Mouse (Mus musculus) kidney, adult 18-20 months (tissue): ENCODE data around the gene Srsf1.
A peak's percentile ranks its signal among the peaks of the same experiment; 100 is the strongest.

Experiments
- DNase-seq: peaks from one replicate; pipeline ENCODE4 v3.0.0; 2021

The Srsf1 gene

GRCm38 (mm10) chr11:88046944-88047794, at the start of gene Srsf1:
Gene Srsf1 (plus strand): TSS chr11:88047373.
- DNase-seq = peak; percentile 98

- DNase-seq = no peak
Observed at GRCm38 (mm10) chr11:87999751-88000150, 47.4 kb upstream of the Srsf1 start.

GRCm38 (mm10) chr11:88002738-88003137, 44.4 kb upstream of the Srsf1 start:
- DNase-seq = no peak

- DNase-seq = no peak
Observed at GRCm38 (mm10) chr11:88004123-88004522, 43.0 kb upstream of the Srsf1 start.

- DNase-seq = no peak
Observed at GRCm38 (mm10) chr11:88008641-88009040, 38.5 kb upstream of the Srsf1 start.

GRCm38 (mm10) chr11:88009542-88010190, 37.5 kb upstream of the Srsf1 start:
- DNase-seq = no peak

GRCm38 (mm10) chr11:88011208-88011913, 35.8 kb upstream of the Srsf1 start:
- DNase-seq = no peak

GRCm38 (mm10) chr11:88011914-88012419, 35.2 kb upstream of the Srsf1 start:
- no peak for DNase-seq

- no peak for DNase-seq
Observed at GRCm38 (mm10) chr11:88012621-88013244, 34.4 kb upstream of the Srsf1 start.

- no peak for DNase-seq
Observed at GRCm38 (mm10) chr11:88013632-88014031, 33.5 kb upstream of the Srsf1 start.

GRCm38 (mm10) chr11:88015161-88015560, 32.0 kb upstream of the Srsf1 start:
- DNase-seq = no peak

- no peak for DNase-seq
Observed at GRCm38 (mm10) chr11:88015795-88016194, 31.4 kb upstream of the Srsf1 start.

GRCm38 (mm10) chr11:88023933-88024332, 23.2 kb upstream of the Srsf1 start:
- no peak for DNase-seq

GRCm38 (mm10) chr11:88027391-88028035, 19.7 kb upstream of the Srsf1 start:
- DNase-seq = no peak

GRCm38 (mm10) chr11:88028193-88028684, 18.9 kb upstream of the Srsf1 start:
- DNase-seq = no peak

- peak; percentile 12 for DNase-seq
Observed at GRCm38 (mm10) chr11:88030219-88030618, 17.0 kb upstream of the Srsf1 start.

- no peak for DNase-seq
Observed at GRCm38 (mm10) chr11:88030836-88031235, 16.3 kb upstream of the Srsf1 start.

- DNase-seq = no peak
Observed at GRCm38 (mm10) chr11:88031753-88032152, 15.4 kb upstream of the Srsf1 start.

GRCm38 (mm10) chr11:88035970-88036369, 11.2 kb upstream of the Srsf1 start:
- DNase-seq = no peak

GRCm38 (mm10) chr11:88036761-88037251, 10.4 kb upstream of the Srsf1 start:
- no peak for DNase-seq

- DNase-seq = no peak
Observed at GRCm38 (mm10) chr11:88037386-88037785, 9.8 kb upstream of the Srsf1 start.

GRCm38 (mm10) chr11:88039066-88039465, 8.1 kb upstream of the Srsf1 start:
- no peak for DNase-seq
